Mouse (Mus musculus) small intestine, adult 2 months (tissue): ENCODE measurements around the gene Rita1.

Experiments
- CTCF ChIP-seq: fragments of 200-500 bp; IDR thresholded peaks from 2 replicates; pipeline ENCODE4 v1.5.1; 2012; ENCODE audit warnings: low read depth, mild to moderate bottlenecking, control low read depth, inconsistent platforms, low read length, moderate library complexity, mixed read lengths; ENCODE audit not compliant: insufficient replicate concordance, insufficient read length; ENCODE audit errors: extremely low read depth
- POLR2A ChIP-seq: fragments of 200-500 bp; IDR thresholded peaks from 2 replicates; pipeline ENCODE4 v1.6.1; 2012; ENCODE audit warnings: low read depth, mild to moderate bottlenecking, control low read depth, inconsistent platforms, low read length, moderate library complexity

GRCm38 (mm10) chr5:120582002-120582401 lies 30.4 kb downstream of the Rita1 start:
- TF ChIP-seq CTCF (no peak), POLR2A (no peak)
